Mouse (Mus musculus) megakaryocyte, embryonic 14.5 days (primary cell): ENCODE results near the gene Stk11.

Experiments
- FLI1 ChIP-seq: IDR thresholded peaks from 2 replicates; pipeline ENCODE4 v1.6.1; 2012; ENCODE audit warnings: low read length, inconsistent platforms, mixed read lengths
- GATA1 ChIP-seq: IDR thresholded peaks from 3 replicates; pipeline ENCODE4 v1.6.1; 2012; ENCODE audit warnings: mixed read lengths, low read length, inconsistent platforms, borderline replicate concordance

DNA sequence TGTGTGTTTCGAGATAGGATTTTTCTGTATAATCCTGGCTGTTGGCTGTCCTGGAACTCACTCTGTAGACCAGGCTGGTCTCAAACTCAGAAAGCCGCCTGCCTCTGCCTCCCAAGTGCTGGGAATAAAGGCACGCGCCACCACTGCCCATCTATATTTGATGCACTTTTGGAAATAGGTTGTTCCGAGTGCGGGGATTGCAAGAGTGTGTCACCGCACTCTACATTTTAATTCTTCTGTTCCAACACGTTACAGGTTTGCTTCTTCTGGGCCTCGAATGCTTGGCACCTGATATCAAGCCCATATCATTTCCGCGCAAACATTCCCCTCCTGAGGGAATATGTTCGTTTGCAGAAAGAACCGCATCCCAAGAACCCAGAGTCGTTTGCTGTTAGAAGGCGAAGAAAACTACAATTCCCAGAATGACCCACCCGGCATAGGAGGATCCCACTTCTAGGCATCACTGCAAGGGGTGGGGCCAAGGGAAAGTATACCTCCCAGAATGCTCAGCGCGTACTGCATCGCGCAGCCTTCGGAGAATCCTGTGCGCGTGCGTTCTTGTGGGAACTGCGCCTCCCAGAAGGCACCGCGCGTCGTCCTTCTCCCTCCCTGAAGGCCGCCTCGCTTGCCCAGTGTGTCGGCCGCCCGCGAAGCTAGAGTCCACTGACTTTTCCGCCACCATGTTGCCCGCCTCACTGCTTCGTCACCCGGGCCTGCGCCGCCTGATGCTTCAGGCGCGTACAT, 26.4 kb downstream of the Stk11 start:
- TF ChIP-seq GATA1 (no peak), FLI1 (no peak)
